Mouse (Mus musculus): ENCODE measurements around the gene Clint1.

- TF ChIP-seq CTCF (IDR thresholded peaks at IDR 0.05; ENCODE audit: borderline replicate concordance, insufficient read depth, low read length), result no peak
- no peak for TF ChIP-seq POLR2A (IDR thresholded peaks at IDR 0.05; ENCODE audit: low read depth, low read length)
Observed at GRCm38 (mm10) chr11:45875351-45875935, 23.6 kb downstream of the Clint1 start.
